Mouse (Mus musculus): ENCODE data around the gene Fbxo6. TPM values are rescaled to one million over a fixed set of nuclear protein-coding genes. Genes with fewer than 3 reads are reported as not detected.
A peak's percentile ranks its signal among the peaks of the same experiment; 100 is the strongest.

Gene Fbxo6
- polyA plus RNA-seq, 1 experiment from 2014 or later: 13.9 TPM

GRCm38 (mm10) chr4:148158436-148159348 is 6.8 kb upstream of the Fbxo6 start:
- H3K4me2 ChIP-seq (ENCODE audit: low read depth): peak overlapping the region; percentile 92
- peaks cover 28% of the 10 kb centered on the region for H3K27me3 ChIP-seq (ENCODE audit: control insufficient read depth, insufficient read depth, low read length)
- peak overlapping the region; percentile 50 for H3K4me3 ChIP-seq (ENCODE audit: low read depth, low read length)
- DNase-seq (ENCODE audit: low spot score) (peak; percentile 63), ATAC-seq (ENCODE audit: insufficient read depth, low FRiP score, low TSS enrichment) (peak; percentile 35)
- H3K36me3 ChIP-seq (ENCODE audit: control insufficient read depth, insufficient read depth, low read length): peaks cover 5% of the 10 kb centered on the region
- H3K4me1 ChIP-seq (ENCODE audit: control insufficient read depth, insufficient read depth, low read length): peaks cover 14% of the 10 kb centered on the region
- peak overlapping the region; percentile 74 for H3K27ac ChIP-seq (ENCODE audit: low read depth, low read length)
- WGBS: 27% methylated on average over 27 of the region's 27 CpGs
- H3K9me3 ChIP-seq (ENCODE audit: control insufficient read depth, low read length): no peaks in the 10 kb centered on the region
- peak overlapping the region; percentile 67 for H3K9ac ChIP-seq (ENCODE audit: low read length)

DNA sequence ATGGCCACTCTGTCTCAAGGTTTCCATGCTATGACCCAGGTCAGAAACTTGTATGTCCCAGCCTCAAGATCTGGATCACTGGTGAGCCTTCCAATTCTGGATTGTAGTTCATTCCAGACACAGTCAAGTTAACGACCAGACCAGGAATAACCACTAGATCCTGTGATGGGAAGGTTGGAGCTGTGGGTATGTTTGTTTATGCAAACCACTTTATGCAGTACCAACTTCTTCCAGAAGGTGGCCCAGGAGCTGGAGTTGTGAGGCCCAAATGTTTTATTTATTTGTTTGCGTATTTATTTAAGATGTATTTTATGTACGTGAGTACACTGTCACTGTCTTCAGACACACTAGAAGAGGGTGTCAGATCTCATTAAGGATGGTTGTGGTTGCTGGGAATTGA is 3.0 kb upstream of the Fbxo6 start:
- H3K27ac ChIP-seq (ENCODE audit: low read depth, low read length): no peak overlapping the region
- no peaks in the 10 kb centered on the region for H3K27me3 ChIP-seq (ENCODE audit: control insufficient read depth, insufficient read depth, low read length)
- H3K4me2 ChIP-seq (ENCODE audit: low read depth): no peak overlapping the region
- H3K9me3 ChIP-seq (ENCODE audit: control insufficient read depth, low read length): no peaks in the 10 kb centered on the region
- no peak for ATAC-seq (ENCODE audit: insufficient read depth, low FRiP score, low TSS enrichment)
- H3K4me1 ChIP-seq (ENCODE audit: control insufficient read depth, insufficient read depth, low read length): peaks cover 16% of the 10 kb centered on the region
- H3K4me3 ChIP-seq (ENCODE audit: low read depth, low read length): no peak overlapping the region
- DNase-seq (ENCODE audit: low spot score): no peak
- WGBS: 64% methylated on average over 3 of the region's 3 CpGs
- peaks cover 5% of the 10 kb centered on the region for H3K36me3 ChIP-seq (ENCODE audit: control insufficient read depth, insufficient read depth, low read length)
- no peak overlapping the region for H3K9ac ChIP-seq (ENCODE audit: low read length)

GRCm38 (mm10) chr4:148154006-148154405 is 2.1 kb upstream of the Fbxo6 start:
- H3K36me3 ChIP-seq (ENCODE audit: control insufficient read depth, insufficient read depth, low read length): peaks cover 5% of the 10 kb centered on the region
- ATAC-seq (ENCODE audit: insufficient read depth, low FRiP score, low TSS enrichment): no peak
- H3K27me3 ChIP-seq (ENCODE audit: control insufficient read depth, insufficient read depth, low read length): no peaks in the 10 kb centered on the region
- WGBS: 91% methylated on average over 4 of the region's 4 CpGs
- H3K4me3 ChIP-seq (ENCODE audit: low read depth, low read length): no peak overlapping the region
- no peak for DNase-seq (ENCODE audit: low spot score)
- peaks cover 16% of the 10 kb centered on the region for H3K4me1 ChIP-seq (ENCODE audit: control insufficient read depth, insufficient read depth, low read length)
- no peak overlapping the region for H3K27ac ChIP-seq (ENCODE audit: low read depth, low read length)
- H3K9ac ChIP-seq (ENCODE audit: low read length): no peak overlapping the region
- H3K4me2 ChIP-seq (ENCODE audit: low read depth): no peak overlapping the region
- H3K9me3 ChIP-seq (ENCODE audit: control insufficient read depth, low read length): no peaks in the 10 kb centered on the region

- no peak overlapping the region for H3K9ac ChIP-seq (ENCODE audit: low read length)
- H3K27me3 ChIP-seq (ENCODE audit: control insufficient read depth, insufficient read depth, low read length): no peaks in the 10 kb centered on the region
- ATAC-seq (ENCODE audit: insufficient read depth, low FRiP score, low TSS enrichment) (no peak), DNase-seq (ENCODE audit: low spot score) (no peak)
- peaks cover 5% of the 10 kb centered on the region for H3K36me3 ChIP-seq (ENCODE audit: control insufficient read depth, insufficient read depth, low read length)
- no peaks in the 10 kb centered on the region for H3K9me3 ChIP-seq (ENCODE audit: control insufficient read depth, low read length)
- H3K27ac ChIP-seq (ENCODE audit: low read depth, low read length): no peak overlapping the region
- peaks cover 5% of the 10 kb centered on the region; the same call in 1 of the 2 replicates for H3K4me1 ChIP-seq (ENCODE audit: control insufficient read depth, insufficient read depth, low read length)
- no peak overlapping the region for H3K4me3 ChIP-seq (ENCODE audit: low read depth, low read length)
- 84% methylated on average over 5 of the region's 5 CpGs for WGBS
- no peak overlapping the region for H3K4me2 ChIP-seq (ENCODE audit: low read depth)
Observed at GRCm38 (mm10) chr4:148152547-148152946, 607 bp upstream of the Fbxo6 start.

DNA sequence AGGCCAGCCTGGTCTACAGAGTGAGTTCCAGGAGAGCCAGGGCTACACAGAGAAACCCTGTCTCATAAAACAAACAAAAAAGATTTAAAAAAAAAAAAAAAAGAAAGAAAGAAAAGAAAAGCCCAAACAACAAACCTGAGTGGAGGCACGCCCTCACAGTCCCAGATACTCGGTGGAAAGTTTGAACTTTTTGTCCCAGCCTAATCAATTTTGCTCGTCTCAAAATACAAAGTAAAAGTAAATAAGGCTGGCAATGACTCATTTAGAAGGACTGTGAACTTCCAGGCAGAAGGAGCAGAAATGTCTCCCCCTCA is 1.0 kb downstream of the Fbxo6 start:
- H3K27me3 ChIP-seq (ENCODE audit: control insufficient read depth, insufficient read depth, low read length): no peaks in the 10 kb centered on the region
- H3K4me2 ChIP-seq (ENCODE audit: low read depth): peak overlapping the region; percentile 96
- 58% methylated on average over 3 of the region's 3 CpGs for WGBS
- peak overlapping the region; percentile 72; the same call in 1 of the 2 replicates for H3K9ac ChIP-seq (ENCODE audit: low read length)
- peaks cover 6% of the 10 kb centered on the region for H3K36me3 ChIP-seq (ENCODE audit: control insufficient read depth, insufficient read depth, low read length)
- peaks cover 5% of the 10 kb centered on the region; the same call in 1 of the 2 replicates for H3K4me1 ChIP-seq (ENCODE audit: control insufficient read depth, insufficient read depth, low read length)
- H3K27ac ChIP-seq (ENCODE audit: low read depth, low read length): no peak overlapping the region; the same call in 1 of the 2 replicates
- ATAC-seq (ENCODE audit: insufficient read depth, low FRiP score, low TSS enrichment) (no peak), DNase-seq (ENCODE audit: low spot score) (no peak)
- H3K4me3 ChIP-seq (ENCODE audit: low read depth, low read length): peak overlapping the region; percentile 58
- no peaks in the 10 kb centered on the region for H3K9me3 ChIP-seq (ENCODE audit: control insufficient read depth, low read length)

DNA sequence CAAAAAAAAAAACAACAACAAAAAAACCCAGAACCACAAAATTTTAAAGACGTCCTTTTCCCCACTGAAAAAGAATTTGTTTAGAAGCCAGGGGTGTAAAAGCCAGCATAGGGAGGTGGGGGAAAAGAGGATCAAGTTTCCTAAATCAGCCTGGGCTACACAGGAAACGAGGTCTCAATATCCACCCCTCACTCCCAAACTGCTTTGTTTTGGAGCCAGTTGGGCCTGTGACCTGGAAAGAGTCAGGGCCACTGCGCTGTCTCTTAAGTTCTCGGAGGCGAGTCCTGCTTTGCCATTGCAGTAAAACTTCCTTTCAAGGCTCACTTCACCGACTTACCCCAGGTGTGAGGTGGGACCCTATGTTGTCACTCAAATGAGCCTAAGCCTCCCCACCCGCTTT is 1.7 kb downstream of the Fbxo6 start:
- Histone ChIP-seq H3K4me3 (ENCODE audit: low read depth, low read length) (no peak overlapping the region), H3K4me2 (ENCODE audit: low read depth) (no peak overlapping the region), H3K9me3 (ENCODE audit: control insufficient read depth, low read length) (no peaks in the 10 kb centered on the region), H3K27ac (ENCODE audit: low read depth, low read length) (no peak overlapping the region), H3K4me1 (ENCODE audit: control insufficient read depth, insufficient read depth, low read length) (peaks cover 5% of the 10 kb centered on the region; the same call in 1 of the 2 replicates), H3K9ac (ENCODE audit: low read length) (no peak overlapping the region), H3K36me3 (ENCODE audit: control insufficient read depth, insufficient read depth, low read length) (peaks cover 4% of the 10 kb centered on the region; the same call in 1 of the 2 replicates), H3K27me3 (ENCODE audit: control insufficient read depth, insufficient read depth, low read length) (no peaks in the 10 kb centered on the region)
- no peak for ATAC-seq (ENCODE audit: insufficient read depth, low FRiP score, low TSS enrichment)
- no peak for DNase-seq (ENCODE audit: low spot score)
- WGBS: 37% methylated on average over 7 of the region's 7 CpGs

DNA sequence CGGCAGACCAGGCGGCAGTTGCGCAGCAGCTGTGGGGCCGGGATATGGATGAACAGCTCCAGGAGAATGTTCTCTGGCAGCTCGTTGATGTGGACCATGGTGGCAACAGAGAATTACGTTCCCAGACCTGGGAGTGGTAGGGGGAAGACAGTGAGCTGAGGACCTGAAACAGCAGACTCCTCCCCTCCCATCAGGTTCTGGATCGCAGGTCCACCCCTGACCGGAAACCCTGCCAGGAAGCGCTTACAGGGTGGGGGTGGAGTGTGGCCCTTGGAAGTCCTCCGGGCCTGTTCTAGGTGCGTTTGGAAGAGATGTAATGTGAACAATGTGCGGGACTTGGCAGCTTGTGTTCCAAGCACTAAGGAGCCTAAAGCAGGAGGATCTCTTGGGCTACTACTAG is 2.4 kb downstream of the Fbxo6 start:
- peaks cover 7% of the 10 kb centered on the region for H3K36me3 ChIP-seq (ENCODE audit: control insufficient read depth, insufficient read depth, low read length)
- no peak overlapping the region for H3K27ac ChIP-seq (ENCODE audit: low read depth, low read length)
- no peaks in the 10 kb centered on the region for H3K27me3 ChIP-seq (ENCODE audit: control insufficient read depth, insufficient read depth, low read length)
- no peak overlapping the region for H3K4me2 ChIP-seq (ENCODE audit: low read depth)
- DNase-seq (ENCODE audit: low spot score) (no peak), ATAC-seq (ENCODE audit: insufficient read depth, low FRiP score, low TSS enrichment) (no peak)
- no peak overlapping the region for H3K9ac ChIP-seq (ENCODE audit: low read length)
- H3K9me3 ChIP-seq (ENCODE audit: control insufficient read depth, low read length): no peaks in the 10 kb centered on the region
- peaks cover 5% of the 10 kb centered on the region; the same call in 1 of the 2 replicates for H3K4me1 ChIP-seq (ENCODE audit: control insufficient read depth, insufficient read depth, low read length)
- 56% methylated on average over 12 of the region's 12 CpGs for WGBS
- H3K4me3 ChIP-seq (ENCODE audit: low read depth, low read length): no peak overlapping the region

- Histone ChIP-seq H3K27me3 (ENCODE audit: control insufficient read depth, insufficient read depth, low read length) (no peaks in the 10 kb centered on the region), H3K4me2 (ENCODE audit: low read depth) (no peak overlapping the region), H3K9me3 (ENCODE audit: control insufficient read depth, low read length) (no peaks in the 10 kb centered on the region), H3K4me1 (ENCODE audit: control insufficient read depth, insufficient read depth, low read length) (peaks cover 5% of the 10 kb centered on the region; the same call in 1 of the 2 replicates), H3K27ac (ENCODE audit: low read depth, low read length) (no peak overlapping the region), H3K9ac (ENCODE audit: low read length) (no peak overlapping the region), H3K4me3 (ENCODE audit: low read depth, low read length) (no peak overlapping the region), H3K36me3 (ENCODE audit: control insufficient read depth, insufficient read depth, low read length) (peaks cover 7% of the 10 kb centered on the region)
- no peak for DNase-seq (ENCODE audit: low spot score)
- no peak for ATAC-seq (ENCODE audit: insufficient read depth, low FRiP score, low TSS enrichment)
- 88% methylated on average over 2 of the region's 2 CpGs for WGBS
Observed at GRCm38 (mm10) chr4:148147714-148148113, 4.2 kb downstream of the Fbxo6 start.

DNA sequence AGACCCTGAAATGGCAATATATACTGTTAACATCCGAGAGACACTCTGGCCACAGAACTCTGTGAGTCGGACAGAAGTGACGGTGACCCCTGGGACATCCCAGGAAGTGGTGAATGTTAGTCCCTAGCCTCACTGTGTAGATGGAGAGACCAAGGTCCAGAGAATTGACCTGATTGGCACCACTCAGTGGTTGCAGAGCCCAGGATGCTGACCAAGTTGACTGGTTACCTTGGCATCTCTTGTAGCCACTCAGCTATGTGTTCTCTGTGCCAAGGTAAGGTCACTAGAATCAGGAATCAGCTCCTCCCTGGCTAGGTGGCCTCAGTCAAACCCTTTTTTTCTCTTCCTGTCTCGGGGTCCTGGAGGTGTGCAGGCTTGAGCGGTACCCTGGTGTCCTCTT is 8.2 kb downstream of the Fbxo6 start:
- no peaks in the 10 kb centered on the region for H3K9me3 ChIP-seq (ENCODE audit: control insufficient read depth, low read length)
- no peak overlapping the region for H3K4me3 ChIP-seq (ENCODE audit: low read depth, low read length)
- DNase-seq (ENCODE audit: low spot score) (no peak), ATAC-seq (ENCODE audit: insufficient read depth, low FRiP score, low TSS enrichment) (no peak)
- H3K9ac ChIP-seq (ENCODE audit: low read length): no peak overlapping the region
- H3K27me3 ChIP-seq (ENCODE audit: control insufficient read depth, insufficient read depth, low read length): no peaks in the 10 kb centered on the region
- peaks cover 5% of the 10 kb centered on the region; the same call in 1 of the 2 replicates for H3K4me1 ChIP-seq (ENCODE audit: control insufficient read depth, insufficient read depth, low read length)
- H3K27ac ChIP-seq (ENCODE audit: low read depth, low read length): no peak overlapping the region
- H3K36me3 ChIP-seq (ENCODE audit: control insufficient read depth, insufficient read depth, low read length): peaks cover 7% of the 10 kb centered on the region
- H3K4me2 ChIP-seq (ENCODE audit: low read depth): no peak overlapping the region
- WGBS: 93% methylated on average over 5 of the region's 5 CpGs
